Mouse (Mus musculus) cerebellum, adult 2 months (tissue): ENCODE results near the gene Atf6b. TPM values are rescaled to one million over a fixed set of nuclear protein-coding genes. Genes with fewer than 3 reads are reported as not detected.

Experiments used
- DNase-seq, 2 experiments: peaks; one replicate each; pipeline ENCODE4 v3.0.0; 2021
- H3K27ac ChIP-seq: fragments of 200-500 bp; 2 replicates; pipeline ENCODE4 v1.5.1; 2012; ENCODE audit warnings: low read length, control low read depth, inconsistent platforms; ENCODE audit not compliant: insufficient read depth
- H3K27me3 ChIP-seq: fragments of 200-500 bp; 2 replicates; pipeline ENCODE4 v1.6.1; 2012; ENCODE audit warnings: inconsistent platforms, mild to moderate bottlenecking, low read length, moderate library complexity; ENCODE audit not compliant: control insufficient read depth, insufficient read depth
- H3K4me1 ChIP-seq: fragments of 200-500 bp; 2 replicates; pipeline ENCODE4 v1.6.1; 2011; ENCODE audit warnings: low read length; ENCODE audit not compliant: control insufficient read depth, insufficient read depth
- H3K4me3 ChIP-seq: fragments of 200-500 bp; replicated peaks from 2 replicates; pipeline ENCODE3; 2011; ENCODE audit warnings: mild to moderate bottlenecking, low read depth, low read length, control low read depth; ENCODE audit not compliant: insufficient read depth
- CTCF ChIP-seq: fragments of 200-500 bp; IDR thresholded peaks from 2 replicates; pipeline ENCODE4 v1.5.1; 2011; ENCODE audit warnings: low read depth, mild to moderate bottlenecking, control low read depth, low read length, moderate library complexity, borderline replicate concordance; ENCODE audit not compliant: insufficient read depth
- POLR2A ChIP-seq: fragments of 200-500 bp; IDR thresholded peaks from 2 replicates; pipeline ENCODE4 v1.6.1; 2011; ENCODE audit warnings: low read length, control low read depth, borderline replicate concordance; ENCODE audit not compliant: insufficient read depth
- WGBS: fragments of 180-500 bp; shearing (Covaris S2); methylation state at CpG from one replicate; pipeline ENCODE4 v1.1.7; 2018; 5-methylcytosine and 5-hydroxymethylcytosine counted together
- polyA plus RNA-seq: library from polyadenylated mRNA; depleted of rRNA; stranded (reverse); fragments of >200 nt; gene quantifications from 2 replicates; pipeline ENCODE4 v1.2.3, GENCODE M21; 2012

Gene Atf6b
- polyA plus RNA-seq, 1 experiment = 61.4 TPM

GRCm38 (mm10) chr17:34659181-34659896 lies 12.4 kb downstream of the Atf6b start:
- Histone ChIP-seq H3K4me3 (no peak overlapping the region), H3K27ac (no peak overlapping the region), H3K27me3 (no peaks in the 10 kb centered on the region; the same call in 1 of the 2 replicates), H3K4me1 (peaks cover 6% of the 10 kb centered on the region; the same call in 1 of the 2 replicates)
- TF ChIP-seq CTCF (no peak), POLR2A (no peak)
- 56% methylated on average over 12 of the region's 12 CpGs for WGBS
- DNase-seq = no peak

DNA sequence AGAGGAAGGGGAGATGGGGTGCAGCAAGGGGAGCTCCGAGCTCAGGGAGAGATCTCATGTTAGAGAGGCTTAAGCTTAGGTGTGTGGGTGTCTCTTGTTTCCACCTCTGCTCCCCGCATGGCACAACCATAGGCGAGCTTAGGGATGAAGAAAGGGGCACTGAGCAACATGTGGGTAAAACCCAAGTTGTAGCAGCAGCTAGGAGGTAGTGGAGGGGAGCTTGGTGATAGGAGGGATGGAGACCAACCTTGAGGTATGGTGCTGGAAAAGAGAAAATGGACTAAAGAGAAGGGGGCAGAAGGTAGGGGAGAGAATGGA lies 12.9 kb downstream of the Atf6b start:
- peaks cover 5% of the 10 kb centered on the region; the same call in 1 of the 2 replicates for H3K4me1 ChIP-seq
- H3K27ac ChIP-seq = no peak overlapping the region
- H3K27me3 ChIP-seq = no peaks in the 10 kb centered on the region; the same call in 1 of the 2 replicates
- no peak for DNase-seq
- WGBS = 65% methylated on average over 3 of the region's 3 CpGs
- H3K4me3 ChIP-seq = no peak overlapping the region
- TF ChIP-seq POLR2A (no peak), CTCF (no peak)

- TF ChIP-seq POLR2A (no peak), CTCF (no peak)
- DNase-seq = no peak
- Histone ChIP-seq H3K4me3 (no peak overlapping the region), H3K4me1 (peaks cover 3% of the 10 kb centered on the region; the same call in 1 of the 2 replicates), H3K27ac (no peak overlapping the region), H3K27me3 (no peaks in the 10 kb centered on the region; the same call in 1 of the 2 replicates)
- WGBS = 38% methylated on average over 11 of the region's 11 CpGs
Measured at GRCm38 (mm10) chr17:34660259-34660820, 13.4 kb downstream of the Atf6b start.

DNA sequence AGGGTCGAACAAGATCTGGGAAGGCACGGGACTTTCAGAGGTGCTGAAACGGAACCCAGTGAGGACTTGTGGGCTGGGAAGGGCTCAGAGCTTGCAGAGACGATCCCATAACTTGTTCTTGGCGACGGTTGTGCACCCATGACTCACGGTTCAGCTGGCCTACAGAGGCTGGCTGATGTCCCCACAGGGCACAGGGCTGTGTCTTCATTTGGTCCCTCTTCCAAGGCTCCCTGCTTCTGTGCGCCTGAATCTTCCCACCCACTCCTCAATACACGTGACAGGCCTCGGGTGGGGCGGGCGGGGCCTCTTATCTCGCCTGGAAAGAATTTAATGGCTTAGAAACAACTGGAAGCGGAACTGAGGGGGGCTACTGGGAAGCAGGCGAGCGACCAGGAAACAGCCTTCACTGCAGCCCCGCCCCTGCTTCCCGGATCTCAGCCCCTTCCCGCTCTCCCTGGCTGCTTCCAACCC lies 14.2 kb downstream of the Atf6b start:
- TF ChIP-seq POLR2A = no peak
- TF ChIP-seq CTCF = no peak
- 4% methylated on average over 19 of the region's 19 CpGs for WGBS
- no peaks in the 10 kb centered on the region for H3K4me1 ChIP-seq
- no peak for DNase-seq
- H3K27me3 ChIP-seq = no peaks in the 10 kb centered on the region; the same call in 1 of the 2 replicates
- H3K4me3 ChIP-seq = no peak overlapping the region
- no peak overlapping the region for H3K27ac ChIP-seq

GRCm38 (mm10) chr17:34662468-34662867 lies 15.5 kb downstream of the Atf6b start:
- Histone ChIP-seq H3K4me3 (no peak overlapping the region), H3K27me3 (no peaks in the 10 kb centered on the region; the same call in 1 of the 2 replicates), H3K4me1 (no peaks in the 10 kb centered on the region), H3K27ac (no peak overlapping the region)
- no peak for DNase-seq
- TF ChIP-seq POLR2A (no peak), CTCF (no peak)
- WGBS = 79% methylated on average over 1 of the region's 1 CpGs

- no peak overlapping the region for H3K4me3 ChIP-seq
- DNase-seq = no peak
- H3K4me1 ChIP-seq = no peaks in the 10 kb centered on the region
- no peak overlapping the region for H3K27ac ChIP-seq
- WGBS = 83% methylated on average over 8 of the region's 8 CpGs
- no peaks in the 10 kb centered on the region; the same call in 1 of the 2 replicates for H3K27me3 ChIP-seq
- TF ChIP-seq POLR2A = no peak
- no peak for TF ChIP-seq CTCF
Measured at GRCm38 (mm10) chr17:34662978-34663377, 16.0 kb downstream of the Atf6b start.

DNA sequence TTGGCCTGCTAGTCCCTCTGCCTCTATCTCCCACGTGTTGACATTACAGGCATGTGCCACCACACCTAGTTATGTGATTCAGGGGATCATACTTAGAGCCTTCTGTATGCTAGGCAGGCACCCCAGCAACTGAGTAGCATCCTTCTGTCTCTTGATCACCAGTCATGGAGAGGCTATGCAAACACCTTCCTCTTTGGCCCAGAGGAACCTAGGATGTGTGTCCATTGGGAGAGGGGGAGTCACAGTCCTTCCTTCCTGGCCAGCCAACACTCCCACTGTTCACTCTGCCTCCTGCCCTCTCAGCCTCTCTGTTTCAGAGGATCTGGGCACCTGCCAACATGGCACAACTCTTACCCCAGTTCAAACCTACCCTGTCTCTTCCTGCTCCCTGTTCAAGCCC lies 16.6 kb downstream of the Atf6b start:
- no peak for DNase-seq
- no peak for TF ChIP-seq POLR2A
- no peak for TF ChIP-seq CTCF
- no peak overlapping the region for H3K27ac ChIP-seq
- no peak overlapping the region for H3K4me3 ChIP-seq
- H3K4me1 ChIP-seq = no peaks in the 10 kb centered on the region
- WGBS = 50% methylated on average over 1 of the region's 1 CpGs
- H3K27me3 ChIP-seq = no peaks in the 10 kb centered on the region; the same call in 1 of the 2 replicates

GRCm38 (mm10) chr17:34664472-34664871 lies 17.5 kb downstream of the Atf6b start:
- H3K27me3 ChIP-seq = no peaks in the 10 kb centered on the region; the same call in 1 of the 2 replicates
- H3K4me3 ChIP-seq = no peak overlapping the region
- no peaks in the 10 kb centered on the region for H3K4me1 ChIP-seq
- TF ChIP-seq CTCF (no peak), POLR2A (no peak)
- 57% methylated on average over 7 of the region's 7 CpGs for WGBS
- DNase-seq = no peak
- no peak overlapping the region for H3K27ac ChIP-seq
